Comparison of ENCODE assay signal across 35 mouse cellular contexts in the genomic region with DNA sequence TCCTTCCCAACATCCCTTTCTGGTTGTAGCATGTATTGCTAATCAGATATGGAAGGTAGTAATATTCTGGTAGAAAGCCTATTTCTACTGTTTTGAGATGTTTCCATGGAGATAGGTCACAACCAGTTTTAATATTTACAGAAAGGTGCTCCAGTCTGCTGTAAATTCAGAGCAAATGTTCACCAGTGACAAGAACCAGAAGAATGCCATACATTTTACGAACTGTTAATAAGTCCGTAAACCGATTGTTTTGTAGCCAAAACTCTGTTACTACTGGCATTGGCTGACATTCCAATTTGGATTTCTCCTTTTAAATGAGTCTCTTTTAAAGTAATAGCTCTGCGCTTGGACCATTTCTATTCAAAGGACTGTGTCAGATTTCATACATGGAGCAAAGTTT. TPM values are rescaled to one million over a fixed set of nuclear protein-coding genes. Genes with fewer than 3 reads are reported as not detected.
"Had no signal": no experiment of that assay in that cellular context is flagged by ENCODE, and none has a peak within 500 bp of the region (broad histone marks: within the 10 kb centered on the region; RNA-seq: fewer than 3 reads in every experiment).

No protein-coding gene starts in this region.

- H3K27me3 ChIP-seq: limb, embryonic 12.5 days; limb, embryonic 15.5 days; liver, embryonic 12.5 days; liver, embryonic 13.5 days; liver, embryonic 15.5 days; lung, embryonic 15.5 days; megakaryocyte, embryonic 14.5 days; midbrain, embryonic 12.5 days; midbrain, embryonic 13.5 days; midbrain, embryonic 15.5 days; neural tube, embryonic 12.5 days had no signal

- H3K9ac ChIP-seq: limb, embryonic 12.5 days; limb, embryonic 15.5 days; liver, embryonic 12.5 days; liver, embryonic 13.5 days; liver, embryonic 14.5 days; liver, embryonic 15.5 days; liver, postnatal 0 days; lung, embryonic 14.5 days; lung, embryonic 15.5 days; midbrain, embryonic 12.5 days; midbrain, embryonic 13.5 days; midbrain, embryonic 15.5 days; neural tube, embryonic 12.5 days had no signal

- ATAC-seq: liver, embryonic 12.5 days; liver, postnatal 0 days; lung, postnatal 0 days; midbrain, embryonic 13.5 days; midbrain, embryonic 15.5 days; midbrain, embryonic 16.5 days had no signal

- H3K4me1 ChIP-seq: limb, embryonic 15.5 days; liver, embryonic 12.5 days; liver, embryonic 13.5 days; liver, embryonic 15.5 days; lung, embryonic 15.5 days; megakaryocyte, embryonic 14.5 days; midbrain, embryonic 12.5 days; midbrain, embryonic 13.5 days; midbrain, embryonic 15.5 days; neural tube, embryonic 12.5 days had no signal

- H3K9me3 ChIP-seq: limb, embryonic 12.5 days; limb, embryonic 15.5 days; liver, embryonic 12.5 days; liver, embryonic 13.5 days; liver, embryonic 15.5 days; lung, embryonic 15.5 days; megakaryocyte, embryonic 14.5 days; midbrain, embryonic 10.5 days; midbrain, embryonic 12.5 days; midbrain, embryonic 13.5 days; midbrain, embryonic 15.5 days; neural tube, embryonic 12.5 days had no signal

- DNase-seq: left cerebral cortex, postnatal 4 days; liver; liver, embryonic 13.5 days; liver, postnatal 0 days; lung, adult 18-20 months; lung, adult 2 months; lung, embryonic 14.5 days; lung, postnatal 10 days; lung, postnatal 14 days; lung, postnatal 36 days; lung, postnatal 4 days; midbrain, embryonic 14.5 days had no signal

- H3K27ac ChIP-seq: left cerebral cortex, adult 2 months; limb, embryonic 12.5 days; limb, embryonic 15.5 days; liver, embryonic 12.5 days; liver, embryonic 13.5 days; liver, embryonic 14.5 days; liver, embryonic 15.5 days; lung, embryonic 15.5 days; macrophage; midbrain, embryonic 10.5 days; midbrain, embryonic 12.5 days; midbrain, embryonic 13.5 days; midbrain, embryonic 15.5 days; neural tube, embryonic 12.5 days had no signal

- H3K4me3 ChIP-seq: left cerebral cortex, adult 2 months; limb, embryonic 12.5 days; limb, embryonic 15.5 days; liver, embryonic 12.5 days; liver, embryonic 13.5 days; liver, embryonic 15.5 days; lung, embryonic 15.5 days; megakaryocyte, embryonic 14.5 days; midbrain, embryonic 10.5 days; midbrain, embryonic 12.5 days; midbrain, embryonic 13.5 days; midbrain, embryonic 15.5 days; myocyte; neural tube, embryonic 12.5 days had no signal

- H3K36me3 ChIP-seq: limb, embryonic 12.5 days; limb, embryonic 15.5 days; liver, embryonic 12.5 days; liver, embryonic 13.5 days; liver, embryonic 15.5 days; lung, embryonic 15.5 days; midbrain, embryonic 10.5 days; midbrain, embryonic 12.5 days; midbrain, embryonic 13.5 days; midbrain, embryonic 15.5 days; neural tube, embryonic 12.5 days had no signal

- H3K4me2 ChIP-seq: limb, embryonic 12.5 days; limb, embryonic 15.5 days; liver, embryonic 11.5 days; liver, embryonic 12.5 days; liver, embryonic 13.5 days; liver, embryonic 15.5 days; lung, embryonic 14.5 days; lung, embryonic 15.5 days; midbrain, embryonic 11.5 days; midbrain, embryonic 12.5 days; midbrain, embryonic 13.5 days; midbrain, embryonic 15.5 days; neural tube, embryonic 12.5 days had no signal

RNA-seq across cellular contexts. Expression of a gene that starts 36.4 kb away (rescaled TPM):
- total RNA-seq: megakaryocyte progenitor cell, adult 5-6 weeks; megakaryocyte, adult 5-6 weeks; megakaryocyte-erythroid progenitor cell, adult 5-6 weeks; monocyte, adult 5-6 weeks had no signal
